Mouse (Mus musculus) lung, embryonic 14.5 days (tissue): ENCODE data around the gene Timm23. TPM values are rescaled to one million over a fixed set of nuclear protein-coding genes. Genes with fewer than 3 reads are reported as not detected.
"Not testable (repeated sequence)": the region's sequence is repeated elsewhere in the genome, so short reads cannot be mapped to it uniquely, and the experiment has no call there.

ENCODE experiments used
- ATAC-seq: fragments of 200-750 bp; cut with Nextera tagmentation; 2 replicates; pipeline ENCODE4 v1.8.0; 2017; ENCODE audit warnings: mild to moderate bottlenecking, moderate TSS enrichment, moderate library complexity; ENCODE audit not compliant: insufficient read depth
- DNase-seq: peaks from one replicate; pipeline ENCODE4 v3.0.0-alpha.2; 2015
- H3K27ac ChIP-seq: fragments of 300-500 bp; sonication (generic); 2 replicates; pipeline ENCODE4 v1.5.1; 2014; ENCODE audit warnings: low read depth, mild to moderate bottlenecking, moderate library complexity
- H3K27me3 ChIP-seq: fragments of 300-500 bp; sonication (generic); 2 replicates; pipeline ENCODE4 v1.6.1; 2014; ENCODE audit warnings: low read length, control low read depth; ENCODE audit not compliant: insufficient read depth
- H3K36me3 ChIP-seq: fragments of 300-500 bp; sonication (generic); 2 replicates; pipeline ENCODE4 v1.6.1; 2014; ENCODE audit warnings: control low read depth; ENCODE audit not compliant: insufficient read depth
- H3K4me1 ChIP-seq: fragments of 300-500 bp; sonication (generic); 2 replicates; pipeline ENCODE4 v1.6.1; 2014; ENCODE audit warnings: antibody characterized with exemption, control low read depth; ENCODE audit not compliant: insufficient read depth
- H3K4me2 ChIP-seq: fragments of 300-500 bp; sonication (generic); 2 replicates; pipeline ENCODE4 v1.6.1; 2014; ENCODE audit warnings: mild to moderate bottlenecking
- H3K4me3 ChIP-seq: fragments of 300-500 bp; sonication (generic); 2 replicates; pipeline ENCODE4 v1.5.1; 2014; ENCODE audit warnings: low read depth, low read length
- H3K9ac ChIP-seq: fragments of 300-500 bp; sonication (generic); 2 replicates; pipeline ENCODE4 v1.6.1; 2014
- H3K9me3 ChIP-seq: fragments of 300-500 bp; sonication (generic); 2 replicates; pipeline ENCODE4 v1.6.1; 2016; ENCODE audit warnings: low read depth, low read length, control low read depth
- CTCF ChIP-seq: IDR thresholded peaks from 2 replicates; pipeline ENCODE4 v1.5.1; 2016; ENCODE audit warnings: antibody characterized with exemption, low read depth
- WGBS: fragments of 180-500 bp; shearing (Covaris S2); extraction: QIAGEN DNeasy Blood & Tissue Kit; methylation state at CpG from one replicate; pipeline ENCODE4 v1.1.7; 2014; 5-methylcytosine and 5-hydroxymethylcytosine counted together
- polyA plus RNA-seq: library from polyadenylated mRNA; unstranded; fragments of >200 nt; fragmentation: Nextera tagmentation; extraction: Ambion mirVana; gene quantifications from 2 replicates; pipeline ENCODE4 v1.2.1, GENCODE M21; 2014

Timm23 gene
- polyA plus RNA-seq, 1 experiment from 2014 or later = 296 TPM

DNA sequence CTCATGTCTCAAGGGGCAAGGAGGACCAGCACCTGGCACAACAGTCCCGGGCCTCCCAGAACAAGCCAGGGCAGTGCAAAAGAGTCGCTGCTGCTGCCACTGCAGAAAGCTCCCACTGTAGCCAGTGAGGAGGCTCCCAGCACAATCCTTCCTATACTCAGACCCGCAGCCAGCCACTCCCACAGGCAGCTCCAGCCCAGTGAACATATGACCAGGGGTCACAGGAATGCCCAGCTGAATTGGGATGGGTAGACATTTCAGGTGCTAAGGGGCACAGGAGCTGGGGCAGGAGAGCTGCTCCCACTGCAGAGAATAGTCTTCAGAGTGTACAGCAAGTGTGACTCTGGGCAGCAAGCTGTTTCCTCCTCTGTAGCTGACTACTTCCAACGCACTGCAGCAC, 56.3 kb downstream of the Timm23 start:
- DNase-seq (no peak), ATAC-seq (no peak)
- H3K4me3 ChIP-seq = no peak overlapping the region
- no peaks in the 10 kb centered on the region; the same call in 1 of the 2 replicates for H3K9me3 ChIP-seq
- no peak overlapping the region for H3K4me2 ChIP-seq
- TF ChIP-seq CTCF = no peak
- 65% methylated on average over 4 of the region's 4 CpGs for WGBS
- no peaks in the 10 kb centered on the region for H3K36me3 ChIP-seq
- H3K27ac ChIP-seq = 0 out of 2 replicates have a peak overlapping the region, but pooled peaks have one; percentile 12
- H3K9ac ChIP-seq = no peak overlapping the region
- H3K27me3 ChIP-seq = no peaks in the 10 kb centered on the region
- no peaks in the 10 kb centered on the region for H3K4me1 ChIP-seq

DNA sequence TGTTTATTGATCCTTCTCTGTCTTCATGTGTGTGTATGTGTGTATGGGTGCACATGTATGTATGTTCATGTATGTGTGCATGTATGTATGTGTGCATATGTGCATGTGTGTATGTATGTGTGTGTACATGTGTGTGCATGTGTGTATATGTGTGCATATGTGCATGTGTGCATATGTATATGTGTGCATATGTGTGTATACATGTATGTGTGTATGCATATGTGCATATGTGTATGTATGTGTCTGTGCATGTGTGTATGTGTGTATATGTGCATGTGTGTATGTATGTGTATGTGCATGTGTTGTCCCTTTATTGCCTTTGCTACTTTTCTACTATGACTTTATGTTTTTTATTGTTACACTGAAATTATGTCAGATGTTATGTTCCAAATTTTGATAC, 57.0 kb downstream of the Timm23 start:
- Histone ChIP-seq H3K9ac (no peak overlapping the region), H3K36me3 (no peaks in the 10 kb centered on the region), H3K4me3 (no peak overlapping the region), H3K27ac (no peak overlapping the region), H3K27me3 (no peaks in the 10 kb centered on the region), H3K9me3 (no peaks in the 10 kb centered on the region; the same call in 1 of the 2 replicates), H3K4me2 (no peak overlapping the region), H3K4me1 (no peaks in the 10 kb centered on the region)
- TF ChIP-seq CTCF = no peak
- ATAC-seq (no peak), DNase-seq (no peak)

DNA sequence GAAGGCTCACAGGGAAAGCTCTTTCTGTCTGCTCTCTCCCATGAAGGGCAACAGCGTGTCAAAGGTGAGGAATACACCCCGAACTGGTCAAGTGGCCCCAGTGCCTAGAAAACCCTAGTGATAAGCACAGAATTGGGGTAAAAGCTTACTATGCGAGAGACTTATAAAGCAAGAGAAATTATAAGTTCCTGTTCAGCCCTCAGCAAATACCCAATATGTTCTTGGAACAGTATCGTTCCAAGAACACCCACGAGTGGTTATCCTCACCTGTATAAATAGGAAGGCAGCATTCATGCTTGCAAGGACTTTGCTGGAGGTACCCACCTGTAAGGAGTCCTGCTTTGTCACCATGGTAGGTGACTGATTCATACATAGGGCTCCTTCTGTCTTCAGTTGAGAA, 60.0 kb downstream of the Timm23 start, which contains the start of gene Msmb:
Msmb (plus strand) TSS at position 301 of the 400 bp plus-strand sequence.
- H3K27me3 ChIP-seq = no peaks in the 10 kb centered on the region
- no peak within 1 kb of the TSS for H3K4me2 ChIP-seq
- TF ChIP-seq CTCF = no peak
- ATAC-seq = no peak
- no peaks in the 10 kb centered on the region; the same call in 1 of the 2 replicates for H3K9me3 ChIP-seq
- WGBS = 76% methylated on average over 5 of the region's 5 CpGs
- H3K4me3 ChIP-seq = no peak within 1 kb of the TSS
- no peaks in the 10 kb centered on the region for H3K36me3 ChIP-seq
- no peaks in the 10 kb centered on the region for H3K4me1 ChIP-seq
- H3K27ac ChIP-seq = no peak within 1 kb of the TSS
- no peak within 1 kb of the TSS for H3K9ac ChIP-seq
- no peak for DNase-seq

DNA sequence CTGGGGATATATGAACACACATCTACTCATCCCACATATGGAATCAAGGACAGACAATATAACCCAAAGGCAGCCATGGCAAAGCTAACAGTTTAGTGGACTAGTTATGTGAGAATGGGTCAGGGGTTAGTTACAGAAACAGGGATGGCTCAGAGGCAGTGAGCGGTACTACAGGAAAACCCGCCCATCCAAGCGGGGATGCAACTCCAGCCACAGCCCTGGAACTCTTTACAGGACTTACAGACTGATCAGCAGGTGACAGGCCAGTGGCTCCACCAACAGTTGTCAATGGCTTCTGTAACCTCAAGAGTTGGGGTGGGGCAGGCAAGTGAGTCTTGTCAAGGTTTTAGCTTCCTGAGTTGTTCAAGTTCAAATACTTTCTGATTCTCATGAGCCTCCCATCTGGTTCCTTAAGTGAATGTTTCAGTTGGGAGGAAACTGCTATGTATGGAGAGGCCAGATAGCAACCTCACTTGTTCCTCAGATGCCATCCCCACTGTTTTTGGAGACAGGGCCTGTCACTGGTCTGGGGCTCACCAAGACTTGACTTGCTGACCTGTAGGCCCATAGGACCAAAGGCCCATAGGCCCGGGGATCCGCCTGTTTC, 61.2 kb downstream of the Timm23 start:
- no peak for ATAC-seq
- H3K4me1 ChIP-seq = no peaks in the 10 kb centered on the region
- no peak overlapping the region for H3K9ac ChIP-seq
- H3K4me2 ChIP-seq = no peak overlapping the region
- H3K9me3 ChIP-seq = no peaks in the 10 kb centered on the region
- 73% methylated on average over 5 of the region's 5 CpGs for WGBS
- H3K27me3 ChIP-seq = no peaks in the 10 kb centered on the region
- DNase-seq = no peak
- H3K4me3 ChIP-seq = no peak overlapping the region
- no peak overlapping the region for H3K27ac ChIP-seq
- TF ChIP-seq CTCF = no peak
- no peaks in the 10 kb centered on the region for H3K36me3 ChIP-seq

DNA sequence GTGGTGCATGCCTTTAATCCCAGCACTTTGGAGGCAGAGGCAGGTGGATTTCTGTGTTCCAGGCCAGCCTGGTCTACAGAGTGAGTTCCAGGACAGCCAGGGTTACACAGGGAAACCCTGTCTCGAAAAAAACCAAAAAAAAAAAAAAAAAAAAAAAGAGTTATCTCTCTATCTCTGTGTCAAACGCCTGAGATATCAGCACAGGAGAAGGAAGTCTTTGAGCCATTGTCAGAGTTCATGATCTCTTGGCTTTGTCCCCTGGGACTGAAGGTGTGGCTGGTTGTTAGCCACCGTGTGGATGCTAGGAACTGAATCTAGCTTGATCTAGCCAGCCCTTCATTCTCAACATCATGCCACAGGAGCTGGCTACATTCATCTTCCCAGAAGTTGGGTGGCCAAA, 65.2 kb downstream of the Timm23 start:
- not testable (repeated sequence) for DNase-seq, H3K36me3 ChIP-seq, H3K27ac ChIP-seq, H3K4me2 ChIP-seq, H3K9ac ChIP-seq, H3K27me3 ChIP-seq, H3K4me1 ChIP-seq, H3K4me3 ChIP-seq, H3K9me3 ChIP-seq, ATAC-seq
- 43% methylated on average over 3 of the region's 3 CpGs for WGBS

DNA sequence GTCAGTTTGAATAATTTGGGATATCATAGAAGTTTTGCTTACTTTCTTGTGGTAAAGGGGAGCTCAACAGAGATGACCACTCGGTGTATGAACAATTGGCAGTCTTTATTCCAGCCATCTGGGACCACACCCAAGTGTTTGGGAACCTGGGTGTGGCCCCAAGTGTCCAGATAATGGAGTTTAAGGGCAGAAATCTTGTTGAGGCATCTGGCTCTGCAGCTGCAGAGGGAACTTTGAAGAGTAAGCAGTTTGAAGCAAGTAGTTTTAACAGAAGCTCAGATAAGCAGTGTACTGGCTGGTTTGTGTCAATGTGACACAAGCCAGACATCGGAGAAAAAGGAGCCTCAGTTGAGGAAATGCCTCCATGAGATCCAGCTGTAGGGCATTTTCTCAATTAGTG, 67.4 kb downstream of the Timm23 start:
- Histone ChIP-seq H3K4me3 (no peak overlapping the region), H3K36me3 (no peaks in the 10 kb centered on the region), H3K27ac (no peak overlapping the region), H3K9me3 (no peaks in the 10 kb centered on the region), H3K27me3 (no peaks in the 10 kb centered on the region), H3K9ac (no peak overlapping the region), H3K4me1 (no peaks in the 10 kb centered on the region), H3K4me2 (no peak overlapping the region)
- no peak for ATAC-seq
- WGBS = 44% methylated on average over 2 of the region's 2 CpGs
- no peak for TF ChIP-seq CTCF
- DNase-seq = no peak

DNA sequence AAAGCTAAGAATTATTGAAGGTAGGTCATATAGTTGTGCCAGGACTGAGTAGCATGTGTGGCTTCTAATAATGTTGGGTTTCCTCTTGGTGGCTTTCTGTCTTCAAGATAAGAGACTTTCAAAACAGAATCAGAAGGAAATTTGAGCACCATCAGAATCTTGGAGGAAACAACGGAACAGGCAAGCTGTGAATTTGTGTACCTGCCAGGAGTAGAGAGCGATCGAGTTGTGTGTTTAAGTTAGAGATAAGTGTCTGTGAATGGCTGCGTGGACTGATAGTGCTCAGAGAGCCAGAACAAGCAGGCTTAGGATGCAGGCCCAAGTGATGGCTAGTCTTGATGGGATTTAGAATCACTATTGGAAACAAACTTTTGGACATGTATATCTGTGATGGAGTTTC, 69.9 kb downstream of the Timm23 start:
- WGBS = 30% methylated on average over 4 of the region's 4 CpGs
- no peaks in the 10 kb centered on the region for H3K36me3 ChIP-seq
- no peak for ATAC-seq

More for the DNA sequence above, 69.9 kb downstream of the Timm23 start:
- Histone ChIP-seq H3K4me2 (no peak overlapping the region), H3K27ac (no peak overlapping the region), H3K9me3 (no peaks in the 10 kb centered on the region), H3K27me3 (no peaks in the 10 kb centered on the region), H3K4me3 (no peak overlapping the region), H3K9ac (no peak overlapping the region), H3K4me1 (no peaks in the 10 kb centered on the region)
- TF ChIP-seq CTCF = no peak
- no peak for DNase-seq

Other genes with a start within 250 kb of the Timm23 start
- gene Galnt15, start 172.9 kb downstream of the Timm23 start, polyA plus RNA-seq = 0.08 and 0.18 TPM in 2 replicates
- gene Oxnad1, start 116.5 kb downstream of the Timm23 start, polyA plus RNA-seq = 15.9 and 24.8 TPM in 2 replicates
- gene Dph3, start 116.2 kb downstream of the Timm23 start, polyA plus RNA-seq = 89.8 and 90.8 TPM in 2 replicates
- not detected in 2 replicates for gene Msmb, start 59.9 kb downstream of the Timm23 start, polyA plus RNA-seq
- gene Ncoa4, start 42.0 kb downstream of the Timm23 start, polyA plus RNA-seq = 105 and 108 TPM in 2 replicates
- gene Parg, start 51 bp upstream of the Timm23 start, polyA plus RNA-seq = 53.4 and 54.5 TPM in 2 replicates
- gene Ogdhl, start 120.1 kb upstream of the Timm23 start, polyA plus RNA-seq = 10.6 and 11.0 TPM in 2 replicates
- not detected in 2 replicates for gene 1700024G13Rik, start 186.5 kb upstream of the Timm23 start, polyA plus RNA-seq